Mouse (Mus musculus) gastrocnemius, adult 2 months (tissue): ENCODE measurements around the gene Kirrel. TPM values are rescaled to one million over a fixed set of nuclear protein-coding genes. Genes with fewer than 3 reads are reported as not detected.
A peak's percentile ranks its signal among the peaks of the same experiment; 100 is the strongest.

Experiments used
- DNase-seq: peaks from one replicate; pipeline ENCODE4 v3.0.0; 2022
- H3K27ac ChIP-seq: fragments of 200-600 bp; 2 replicates; pipeline ENCODE4 v1.8.1; 2022; ENCODE audit warnings: mild to moderate bottlenecking
- H3K4me3 ChIP-seq: fragments of 200-600 bp; 2 replicates; pipeline ENCODE4 v1.8.1; 2022; ENCODE audit warnings: mild to moderate bottlenecking, moderate library complexity
- CTCF ChIP-seq: fragments of 200-600 bp; IDR thresholded peaks from 2 replicates; pipeline ENCODE4 v1.8.1; 2022; ENCODE audit warnings: antibody characterized with exemption, mild to moderate bottlenecking, moderate library complexity
- intact Hi-C: fragments of 180-260 bp; cut with DNase I; formaldehyde crosslinking; loops from one replicate; pipeline ENCODE4 v1.15.1; 2025
- total RNA-seq, 2 experiments: library from RNA; stranded (reverse); gene quantifications; 2 replicates each; pipeline ENCODE4 v1.2.3; 2021

Gene Kirrel
- total RNA-seq, 2 experiments from 2014 or later = 4.1 to 5.7 TPM

- Histone ChIP-seq H3K4me3 (no peak overlapping the region; the same call in 1 of the 2 replicates), H3K27ac (peak overlapping the region; percentile 84)
- peak; percentile 37 for DNase-seq
- TF ChIP-seq CTCF = no peak
- intact Hi-C loops = no loop called here
Observed at GRCm38 (mm10) chr3:87162380-87162779, 12.2 kb downstream of the Kirrel start.

DNA sequence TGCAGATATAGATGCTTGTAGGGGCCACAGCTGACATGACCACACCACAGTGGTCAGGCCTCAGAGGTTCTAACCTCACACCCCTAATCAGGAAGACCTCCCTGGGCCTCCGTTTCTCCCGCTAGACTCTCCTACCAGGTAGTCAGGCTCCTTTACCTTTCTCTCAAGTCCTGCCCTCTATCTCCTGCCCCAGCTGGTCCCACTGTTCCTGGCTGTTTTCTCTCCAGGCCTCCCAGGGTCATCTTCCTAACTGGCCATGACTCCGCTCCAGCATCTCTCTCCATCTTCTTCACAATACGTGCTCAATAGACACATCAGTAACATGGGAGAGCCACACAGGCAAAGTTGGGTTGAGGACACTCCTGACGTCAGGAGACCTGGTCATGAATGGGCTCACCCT lies 12.9 kb downstream of the Kirrel start:
- DNase-seq = no peak

GRCm38 (mm10) chr3:87160819-87161509 lies 13.6 kb downstream of the Kirrel start:
- intact Hi-C loops = no loop called here
- H3K27ac ChIP-seq = peak overlapping the region; percentile 84
- H3K4me3 ChIP-seq = no peak overlapping the region
- DNase-seq = peak; percentile 18
- no peak for TF ChIP-seq CTCF

More for the DNA sequence above, 12.9 kb downstream of the Kirrel start:
- H3K4me3 ChIP-seq = no peak overlapping the region
- H3K27ac ChIP-seq = peak overlapping the region; percentile 84
- intact Hi-C loops = no loop called here
- no peak for TF ChIP-seq CTCF

DNA sequence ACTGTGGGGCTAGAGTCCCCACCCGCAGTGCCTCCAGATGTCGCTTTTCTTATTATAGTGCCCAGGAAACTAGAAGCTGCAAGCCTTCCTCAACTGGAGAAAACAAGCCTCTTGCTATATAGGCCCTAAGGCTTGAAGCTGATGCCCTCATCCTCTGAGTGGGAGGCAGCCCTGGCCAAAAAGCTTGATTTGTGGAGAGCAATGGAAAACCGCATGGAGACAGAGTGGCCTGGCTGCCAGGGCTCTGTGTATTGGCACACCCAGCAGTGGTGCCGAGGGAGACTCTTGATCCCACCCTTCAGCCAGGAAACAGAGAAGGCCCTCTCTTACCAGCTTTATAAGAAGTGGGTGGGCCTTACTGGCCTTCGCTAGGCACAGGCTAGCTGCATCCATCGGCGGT lies 15.4 kb downstream of the Kirrel start:
- no peak overlapping the region for H3K4me3 ChIP-seq
- H3K27ac ChIP-seq = peak overlapping the region; percentile 84
- intact Hi-C loops = no loop called here
- no peak for DNase-seq
- TF ChIP-seq CTCF = no peak

- no peak for TF ChIP-seq CTCF
- DNase-seq = peak; percentile 67
- Histone ChIP-seq H3K27ac (peak overlapping the region; percentile 84), H3K4me3 (peak overlapping the region; percentile 43)
- intact Hi-C loops = no loop called here
Observed at GRCm38 (mm10) chr3:87157767-87158291, 16.7 kb downstream of the Kirrel start.

DNA sequence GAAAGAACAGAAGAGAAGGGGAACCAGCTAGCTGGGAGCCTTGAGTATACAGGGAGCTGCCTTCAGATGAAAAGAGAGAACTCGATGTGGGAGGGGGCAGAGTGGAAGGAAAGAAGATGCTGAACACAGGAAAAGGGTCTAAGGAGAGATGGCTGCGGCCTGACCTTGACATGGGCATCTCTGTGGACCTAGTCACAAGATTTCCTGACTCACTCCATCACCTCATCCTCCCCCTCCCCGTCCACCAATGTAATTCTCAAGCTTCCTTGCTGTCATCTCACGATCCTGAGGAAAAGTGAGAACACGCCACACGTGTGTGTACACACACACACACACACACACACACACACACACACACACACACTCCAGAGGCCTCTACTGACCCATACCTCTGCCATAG lies 17.2 kb downstream of the Kirrel start:
- TF ChIP-seq CTCF = no peak
- no peak for DNase-seq
- intact Hi-C loops = no loop called here
- Histone ChIP-seq H3K27ac (peak overlapping the region; percentile 84), H3K4me3 (peak overlapping the region; percentile 43)

DNA sequence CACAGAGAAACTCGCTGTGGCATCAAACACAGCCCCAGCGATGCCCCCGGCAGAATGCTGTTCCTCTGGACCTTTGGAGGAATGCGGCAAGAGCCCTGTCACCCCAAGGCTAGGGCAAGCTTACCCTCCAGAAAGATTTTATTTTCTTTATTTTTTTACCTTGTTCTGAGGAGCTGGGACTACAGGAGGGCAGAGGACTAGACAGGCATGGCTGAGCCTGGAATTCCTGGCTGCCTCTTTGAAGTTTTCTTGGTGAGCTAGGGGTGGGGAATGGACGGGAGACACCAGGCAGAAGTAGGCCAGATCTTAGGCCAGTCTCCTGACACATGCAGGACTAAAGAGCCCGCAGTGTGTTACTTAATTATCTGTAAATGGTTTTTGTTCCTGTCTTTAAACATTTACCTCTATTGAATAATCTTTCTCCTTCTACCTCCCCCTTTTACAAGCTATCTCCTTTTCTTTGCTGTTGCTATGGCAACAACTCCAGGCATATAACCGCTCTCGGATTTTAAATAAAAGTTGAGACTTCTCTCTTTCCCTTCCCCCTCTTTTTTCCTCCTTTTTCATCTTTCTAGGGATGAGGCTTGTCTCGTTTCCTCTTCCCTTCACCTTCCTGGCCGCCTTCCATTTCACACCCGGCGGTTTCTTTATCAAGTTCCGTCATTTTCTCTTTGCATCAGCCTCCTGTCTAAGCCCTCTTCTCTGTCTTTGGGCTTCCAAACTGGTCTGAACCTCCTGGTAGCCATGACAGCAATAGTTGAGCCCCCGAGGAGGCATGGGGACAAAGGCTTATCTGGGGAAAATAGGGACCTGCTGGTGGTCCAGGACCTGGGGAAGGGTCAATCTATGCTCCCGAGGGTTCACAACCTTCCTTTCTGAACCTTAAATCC lies 19.9 kb downstream of the Kirrel start:
- Histone ChIP-seq H3K4me3 (no peak overlapping the region), H3K27ac (peak overlapping the region; percentile 84)
- intact Hi-C loops = no loop called here
- TF ChIP-seq CTCF = no peak
- DNase-seq = no peak

DNA sequence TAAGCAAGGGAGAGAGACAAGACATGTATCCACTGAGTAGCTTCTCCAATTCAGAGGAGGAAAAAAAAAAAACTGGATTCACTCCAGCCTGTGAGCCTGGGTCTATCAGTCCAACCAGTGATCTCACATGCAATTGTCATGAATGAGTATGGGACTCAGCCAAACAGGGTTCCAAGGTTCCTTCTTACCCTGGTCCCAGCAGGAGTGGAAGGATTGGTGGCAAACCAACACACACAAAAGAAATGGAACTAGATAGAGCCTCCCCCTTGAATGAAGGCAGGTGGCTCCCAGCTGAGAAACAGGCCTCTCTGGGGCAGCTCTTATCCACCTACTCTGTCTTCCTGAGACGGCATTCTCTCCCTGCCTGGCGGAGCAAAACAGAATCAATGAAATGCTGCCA lies 21.5 kb downstream of the Kirrel start:
- DNase-seq = no peak
- intact Hi-C loops = no loop called here
- TF ChIP-seq CTCF = no peak
- Histone ChIP-seq H3K27ac (peak overlapping the region; percentile 86), H3K4me3 (no peak overlapping the region)

- Histone ChIP-seq H3K27ac (peak overlapping the region; percentile 86), H3K4me3 (no peak overlapping the region)
- TF ChIP-seq CTCF = no peak
- intact Hi-C loops = no loop called here
- DNase-seq = no peak
Observed at GRCm38 (mm10) chr3:87152111-87152738, 22.3 kb downstream of the Kirrel start.

DNA sequence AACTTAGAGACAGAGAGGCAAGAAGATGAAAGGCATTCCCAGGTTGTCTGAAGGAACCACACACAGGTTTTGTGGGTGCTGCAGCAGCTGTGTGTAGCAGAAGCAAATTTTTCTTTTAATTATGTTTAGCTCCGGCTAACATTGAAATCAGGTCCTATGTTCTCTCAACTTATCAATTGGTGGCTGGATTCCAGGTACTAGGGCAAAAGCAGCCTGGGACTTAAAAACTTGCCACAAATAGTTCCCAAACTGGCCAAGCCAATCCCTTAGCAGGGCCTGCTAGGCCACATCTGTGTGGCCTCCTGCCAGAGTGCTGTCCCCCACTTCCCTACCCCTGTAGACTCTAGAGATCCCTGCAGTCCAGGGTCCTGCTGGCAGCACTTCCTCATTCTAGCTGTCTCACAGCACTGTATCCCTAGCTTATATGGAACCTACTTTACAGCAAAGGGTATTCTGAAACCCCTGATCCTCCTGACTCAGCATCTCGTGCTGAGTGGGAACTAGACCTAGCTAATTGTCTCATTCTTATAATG lies 23.2 kb downstream of the Kirrel start:
- DNase-seq = peak; percentile 46
- peak overlapping the region; percentile 44; the same call in 1 of the 2 replicates for H3K4me3 ChIP-seq
- TF ChIP-seq CTCF = no peak
- H3K27ac ChIP-seq = peak overlapping the region; percentile 86
- intact Hi-C loops = no loop called here

DNA sequence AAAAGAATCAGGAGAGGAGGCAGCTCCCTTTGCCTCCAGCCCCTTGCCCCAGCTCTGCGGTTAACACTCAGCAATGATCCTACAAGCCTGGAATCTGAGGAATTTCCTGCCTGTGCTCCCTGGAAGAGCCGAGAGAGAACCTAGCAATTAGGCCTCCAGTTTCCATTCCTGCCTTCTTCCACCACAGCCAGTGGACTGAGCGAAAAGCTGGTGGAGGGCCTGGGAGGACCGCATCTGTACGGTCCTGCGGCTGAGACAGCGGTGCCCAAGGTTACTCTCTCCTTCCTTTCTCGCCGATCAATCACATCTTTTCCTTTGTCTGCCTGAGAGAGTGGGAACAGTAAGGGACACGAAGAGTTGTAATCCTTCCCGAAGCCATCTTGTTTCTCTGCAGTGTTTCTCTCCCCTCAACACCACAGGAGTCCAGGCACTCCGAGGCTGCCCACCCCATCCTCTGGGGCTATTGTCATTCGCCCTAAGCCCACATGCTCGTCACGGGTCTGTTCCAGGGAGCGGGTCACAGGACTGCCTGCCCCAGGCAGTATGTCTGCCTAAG lies 23.8 kb downstream of the Kirrel start:
- intact Hi-C loops = no loop called here
- no peak for TF ChIP-seq CTCF
- H3K27ac ChIP-seq = peak overlapping the region; percentile 86
- peak; percentile 56 for DNase-seq
- peak overlapping the region; percentile 44 for H3K4me3 ChIP-seq

GRCm38 (mm10) chr3:87150056-87150688 lies 24.4 kb downstream of the Kirrel start:
- TF ChIP-seq CTCF = no peak
- H3K4me3 ChIP-seq = peak overlapping the region; percentile 44
- intact Hi-C loops = no loop called here
- peak overlapping the region; percentile 86 for H3K27ac ChIP-seq
- no peak for DNase-seq
